Mouse (Mus musculus): ENCODE measurements around the gene Sfswap. TPM values are rescaled to one million over a fixed set of nuclear protein-coding genes. Genes with fewer than 3 reads are reported as not detected.
"Not testable (repeated sequence)": the region's sequence is repeated elsewhere in the genome, so short reads cannot be mapped to it uniquely, and the experiment has no call there.

Sfswap gene
- polyA plus RNA-seq, 1 experiment from 2014 or later = 53.6 TPM

- 54% methylated on average over 9 of the region's 9 CpGs for WGBS
- H3K4me1 ChIP-seq (ENCODE audit: control insufficient read depth, insufficient read depth, low read length); H3K9me3 ChIP-seq (replicated peaks; ENCODE audit: control insufficient read depth, low read length, poor library complexity, severe bottlenecking); H3K27ac ChIP-seq (ENCODE audit: low read length); H3K9ac ChIP-seq (ENCODE audit: low read depth, low read length); H3K27me3 ChIP-seq (ENCODE audit: control insufficient read depth, insufficient read depth, low read depth, low read length); H3K4me2 ChIP-seq (ENCODE audit: low read length); H3K36me3 ChIP-seq (ENCODE audit: control insufficient read depth, insufficient read depth, low read length); ATAC-seq; H3K4me3 ChIP-seq (ENCODE audit: low read depth, low read length): not testable (repeated sequence)
These were observed 37.4 kb upstream of the Sfswap start for GRCm38 (mm10) chr5:129463648-129464047.

GRCm38 (mm10) chr5:129465788-129466187 lies 35.2 kb upstream of the Sfswap start:
- Histone ChIP-seq H3K27me3 (ENCODE audit: control insufficient read depth, insufficient read depth, low read depth, low read length) (no peaks in the 10 kb centered on the region), H3K9ac (ENCODE audit: low read depth, low read length) (no peak overlapping the region), H3K36me3 (ENCODE audit: control insufficient read depth, insufficient read depth, low read length) (no peaks in the 10 kb centered on the region), H3K4me2 (ENCODE audit: low read length) (no peak overlapping the region), H3K4me1 (ENCODE audit: control insufficient read depth, insufficient read depth, low read length) (no peaks in the 10 kb centered on the region), H3K9me3 (replicated peaks; ENCODE audit: control insufficient read depth, low read length, poor library complexity, severe bottlenecking) (no peaks in the 10 kb centered on the region), H3K4me3 (ENCODE audit: low read depth, low read length) (no peak overlapping the region), H3K27ac (ENCODE audit: low read length) (no peak overlapping the region)
- no peak for ATAC-seq
- whole genome bisulfite sequencing = 67% methylated on average over 2 of the region's 2 CpGs

GRCm38 (mm10) chr5:129475532-129476045 lies 25.4 kb upstream of the Sfswap start:
- Histone ChIP-seq H3K27me3 (ENCODE audit: control insufficient read depth, insufficient read depth, low read depth, low read length) (no peaks in the 10 kb centered on the region), H3K27ac (ENCODE audit: low read length) (no peak overlapping the region), H3K4me1 (ENCODE audit: control insufficient read depth, insufficient read depth, low read length) (no peaks in the 10 kb centered on the region), H3K9ac (ENCODE audit: low read depth, low read length) (no peak overlapping the region), H3K4me2 (ENCODE audit: low read length) (no peak overlapping the region), H3K36me3 (ENCODE audit: control insufficient read depth, insufficient read depth, low read length) (no peaks in the 10 kb centered on the region), H3K4me3 (ENCODE audit: low read depth, low read length) (no peak overlapping the region), H3K9me3 (replicated peaks; ENCODE audit: control insufficient read depth, low read length, poor library complexity, severe bottlenecking) (no peaks in the 10 kb centered on the region)
- ATAC-seq = no peak
- WGBS = 40% methylated on average over 3 of the region's 3 CpGs

- no peak for ATAC-seq
- Histone ChIP-seq H3K4me1 (ENCODE audit: control insufficient read depth, insufficient read depth, low read length) (no peaks in the 10 kb centered on the region), H3K4me2 (ENCODE audit: low read length) (no peak overlapping the region), H3K9ac (ENCODE audit: low read depth, low read length) (no peak overlapping the region), H3K36me3 (ENCODE audit: control insufficient read depth, insufficient read depth, low read length) (no peaks in the 10 kb centered on the region), H3K4me3 (ENCODE audit: low read depth, low read length) (no peak overlapping the region), H3K27me3 (ENCODE audit: control insufficient read depth, insufficient read depth, low read depth, low read length) (no peaks in the 10 kb centered on the region), H3K27ac (ENCODE audit: low read length) (no peak overlapping the region), H3K9me3 (replicated peaks; ENCODE audit: control insufficient read depth, low read length, poor library complexity, severe bottlenecking) (no peaks in the 10 kb centered on the region)
- 41% methylated on average over 10 of the region's 10 CpGs for WGBS
These were observed 11.1 kb upstream of the Sfswap start for GRCm38 (mm10) chr5:129489879-129490278.

- 1% methylated on average over 44 of the region's 44 CpGs for WGBS
- no peaks in the 10 kb centered on the region for H3K36me3 ChIP-seq (ENCODE audit: control insufficient read depth, insufficient read depth, low read length)
- peak overlapping the region; percentile 96 for H3K9ac ChIP-seq (ENCODE audit: low read depth, low read length)
- peak overlapping the region; percentile 99 for H3K4me3 ChIP-seq (ENCODE audit: low read depth, low read length)
- H3K4me1 ChIP-seq (ENCODE audit: control insufficient read depth, insufficient read depth, low read length) = peaks cover 21% of the 10 kb centered on the region
- peak; percentile 60 for ATAC-seq
- H3K4me2 ChIP-seq (ENCODE audit: low read length) = peak overlapping the region; percentile 96
- no peaks in the 10 kb centered on the region for H3K9me3 ChIP-seq (replicated peaks; ENCODE audit: control insufficient read depth, low read length, poor library complexity, severe bottlenecking)
- peak overlapping the region; percentile 91 for H3K27ac ChIP-seq (ENCODE audit: low read length)
- no peaks in the 10 kb centered on the region; the same call in 1 of the 2 replicates for H3K27me3 ChIP-seq (ENCODE audit: control insufficient read depth, insufficient read depth, low read depth, low read length)
These were observed 650 bp downstream of the Sfswap start for GRCm38 (mm10) chr5:129501671-129502070.

- Histone ChIP-seq H3K9ac (ENCODE audit: low read depth, low read length) (no peak overlapping the region), H3K9me3 (replicated peaks; ENCODE audit: control insufficient read depth, low read length, poor library complexity, severe bottlenecking) (no peaks in the 10 kb centered on the region), H3K27me3 (ENCODE audit: control insufficient read depth, insufficient read depth, low read depth, low read length) (no peaks in the 10 kb centered on the region), H3K36me3 (ENCODE audit: control insufficient read depth, insufficient read depth, low read length) (peaks cover 30% of the 10 kb centered on the region), H3K4me3 (ENCODE audit: low read depth, low read length) (no peak overlapping the region), H3K27ac (ENCODE audit: low read length) (no peak overlapping the region), H3K4me1 (ENCODE audit: control insufficient read depth, insufficient read depth, low read length) (peaks cover 16% of the 10 kb centered on the region), H3K4me2 (ENCODE audit: low read length) (no peak overlapping the region)
- no peak for ATAC-seq
- WGBS = 93% methylated on average over 4 of the region's 4 CpGs
These were observed 5.9 kb downstream of the Sfswap start for GRCm38 (mm10) chr5:129506886-129507285.

GRCm38 (mm10) chr5:129518180-129518579 lies 17.2 kb downstream of the Sfswap start:
- no peak overlapping the region for H3K27ac ChIP-seq (ENCODE audit: low read length)
- no peaks in the 10 kb centered on the region for H3K27me3 ChIP-seq (ENCODE audit: control insufficient read depth, insufficient read depth, low read depth, low read length)
- no peak overlapping the region for H3K4me3 ChIP-seq (ENCODE audit: low read depth, low read length)
- no peaks in the 10 kb centered on the region for H3K4me1 ChIP-seq (ENCODE audit: control insufficient read depth, insufficient read depth, low read length)
- H3K9me3 ChIP-seq (replicated peaks; ENCODE audit: control insufficient read depth, low read length, poor library complexity, severe bottlenecking) = no peaks in the 10 kb centered on the region
- H3K36me3 ChIP-seq (ENCODE audit: control insufficient read depth, insufficient read depth, low read length) = peaks cover 27% of the 10 kb centered on the region
- WGBS = 94% methylated on average over 4 of the region's 4 CpGs
- no peak overlapping the region for H3K9ac ChIP-seq (ENCODE audit: low read depth, low read length)
- H3K4me2 ChIP-seq (ENCODE audit: low read length) = no peak overlapping the region
- no peak for ATAC-seq

- H3K9me3 ChIP-seq (replicated peaks; ENCODE audit: control insufficient read depth, low read length, poor library complexity, severe bottlenecking) = no peaks in the 10 kb centered on the region
- no peak for ATAC-seq
- H3K27me3 ChIP-seq (ENCODE audit: control insufficient read depth, insufficient read depth, low read depth, low read length) = no peaks in the 10 kb centered on the region
- H3K4me2 ChIP-seq (ENCODE audit: low read length) = no peak overlapping the region
- peaks cover 26% of the 10 kb centered on the region for H3K36me3 ChIP-seq (ENCODE audit: control insufficient read depth, insufficient read depth, low read length)
- H3K4me1 ChIP-seq (ENCODE audit: control insufficient read depth, insufficient read depth, low read length) = no peaks in the 10 kb centered on the region
- WGBS = 86% methylated on average over 1 of the region's 1 CpGs
- no peak overlapping the region for H3K27ac ChIP-seq (ENCODE audit: low read length)
- H3K9ac ChIP-seq (ENCODE audit: low read depth, low read length) = no peak overlapping the region
- no peak overlapping the region for H3K4me3 ChIP-seq (ENCODE audit: low read depth, low read length)
These were observed 17.8 kb downstream of the Sfswap start for GRCm38 (mm10) chr5:129518786-129519185.

GRCm38 (mm10) chr5:129519591-129519990 lies 18.6 kb downstream of the Sfswap start:
- Histone ChIP-seq H3K27ac (ENCODE audit: low read length) (no peak overlapping the region), H3K4me1 (ENCODE audit: control insufficient read depth, insufficient read depth, low read length) (no peaks in the 10 kb centered on the region), H3K4me2 (ENCODE audit: low read length) (no peak overlapping the region), H3K9me3 (replicated peaks; ENCODE audit: control insufficient read depth, low read length, poor library complexity, severe bottlenecking) (no peaks in the 10 kb centered on the region), H3K4me3 (ENCODE audit: low read depth, low read length) (no peak overlapping the region), H3K9ac (ENCODE audit: low read depth, low read length) (no peak overlapping the region), H3K27me3 (ENCODE audit: control insufficient read depth, insufficient read depth, low read depth, low read length) (no peaks in the 10 kb centered on the region), H3K36me3 (ENCODE audit: control insufficient read depth, insufficient read depth, low read length) (peaks cover 25% of the 10 kb centered on the region)
- no peak for ATAC-seq
- 93% methylated on average over 2 of the region's 2 CpGs for WGBS
